Mouse (Mus musculus) ES-E14 (cell line): Measurements from ENCODE around the gene Pelo. TPM values are rescaled to one million over a fixed set of nuclear protein-coding genes. Genes with fewer than 3 reads are reported as not detected.

Experiments
- DNase-seq: peaks from one replicate; pipeline ENCODE4 v3.0.0-alpha.2; 2013; ENCODE audit warnings: low read depth, low spot score
- H3K27ac ChIP-seq: 2 replicates; pipeline ENCODE4 v1.5.1; 2012; ENCODE audit warnings: low read depth, mild to moderate bottlenecking, low read length, moderate library complexity, mixed read lengths; ENCODE audit not compliant: poor library complexity, insufficient read depth, severe bottlenecking
- H3K36me3 ChIP-seq: 2 replicates; pipeline ENCODE4 v1.6.1; 2012; ENCODE audit warnings: mild to moderate bottlenecking, low read length, moderate library complexity, mixed read lengths; ENCODE audit not compliant: control insufficient read depth, poor library complexity, insufficient read depth, severe bottlenecking
- H3K4me1 ChIP-seq, 2 experiments: fragments of 150-350 bp in 1 of 2; sonication (generic) in 1 of 2; 2 replicates each; pipeline ENCODE4 v1.6.1; 2012; ENCODE audit warnings: low read length in 2 of 2, mild to moderate bottlenecking in 1 of 2, mixed read lengths in 1 of 2; ENCODE audit not compliant: control insufficient read depth in 2 of 2, insufficient read depth in 2 of 2, poor library complexity in 1 of 2
- H3K4me3 ChIP-seq, 2 experiments: fragments of 150-350 bp in 1 of 2; sonication (generic) in 1 of 2; 2 replicates each; pipeline ENCODE4 v1.5.1; 2012; ENCODE audit warnings: low read length in 2 of 2, low read depth in 1 of 2, mild to moderate bottlenecking in 1 of 2, mixed read lengths in 1 of 2; ENCODE audit not compliant: insufficient read depth in 1 of 2, poor library complexity in 1 of 2, severe bottlenecking in 1 of 2
- H3K9ac ChIP-seq: 2 replicates; pipeline ENCODE4 v1.6.1; 2012; ENCODE audit warnings: low read depth, mild to moderate bottlenecking, low read length, mixed read lengths; ENCODE audit not compliant: poor library complexity, insufficient read depth, severe bottlenecking
- H3K9me3 ChIP-seq: fragments of 150-350 bp; sonication (generic); 2 replicates; pipeline ENCODE4 v1.6.1; 2012; ENCODE audit warnings: low read depth, mild to moderate bottlenecking, low read length; ENCODE audit not compliant: control insufficient read depth, insufficient read depth
- CHD2 ChIP-seq: IDR thresholded peaks from 2 replicates; pipeline ENCODE4 v1.6.1; 2014; ENCODE audit warnings: mild to moderate bottlenecking, low read depth, low read length, inconsistent platforms
- HCFC1 ChIP-seq: IDR thresholded peaks from 2 replicates; pipeline ENCODE4 v1.6.1; 2012; ENCODE audit warnings: low read length, inconsistent platforms, borderline replicate concordance; ENCODE audit not compliant: insufficient read depth
- MAFK ChIP-seq: IDR thresholded peaks from 2 replicates; pipeline ENCODE4 v1.6.1; 2014; ENCODE audit warnings: mild to moderate bottlenecking, low read depth, low read length, inconsistent platforms; ENCODE audit not compliant: insufficient read depth
- ZC3H11A ChIP-seq: IDR thresholded peaks from 2 replicates; pipeline ENCODE4 v1.6.1; 2012; ENCODE audit warnings: low read depth, mild to moderate bottlenecking, inconsistent platforms, low read length, borderline replicate concordance
- ZNF384 ChIP-seq: IDR thresholded peaks from 2 replicates; pipeline ENCODE4 v1.6.1; 2012; ENCODE audit warnings: low read depth, low read length, inconsistent platforms
- in situ Hi-C, 2 experiments: fragments of 600-800 bp; cut with MboI; formaldehyde crosslinking; loops; one replicate each; pipeline ENCODE4 v1.15.1; 2025; ENCODE audit warnings: low sequenced_read_pairs in 2 of 2, inconsistent platforms in 1 of 2; ENCODE audit not compliant: unreplicated experiment in 2 of 2
- total RNA-seq: library from RNA; depleted of rRNA; stranded (reverse); fragments of 300-350 nt; gene quantifications from 2 replicates; pipeline ENCODE4 v1.2.3, GENCODE M21; 2012

Gene Pelo
- total RNA-seq, 1 experiment = 24.1 TPM

DNA sequence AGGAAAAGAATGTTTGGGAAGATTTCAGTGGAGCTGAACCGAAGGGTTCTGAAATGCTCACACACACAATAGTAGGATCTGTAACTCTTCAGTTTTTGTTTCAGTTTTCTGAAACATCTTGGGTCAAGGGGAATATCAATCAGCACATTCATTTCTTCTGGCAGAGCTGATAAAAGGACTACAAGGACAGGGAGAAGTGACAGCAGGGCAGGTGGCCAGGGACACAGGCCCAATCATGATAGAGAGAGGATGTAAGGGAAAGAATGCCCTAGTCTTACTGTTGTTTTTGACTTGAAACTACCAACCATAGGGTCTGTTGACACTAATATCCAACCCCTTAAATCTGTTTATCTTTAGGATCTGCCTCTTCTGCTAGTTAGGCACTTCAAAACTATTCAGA is 34.5 kb upstream of the Pelo start:
- in situ Hi-C loops = no loop called here
- TF ChIP-seq HCFC1 (no peak), ZC3H11A (no peak), CHD2 (no peak), ZNF384 (no peak), MAFK (no peak)
- Histone ChIP-seq H3K9ac (no peak overlapping the region), H3K4me1 (no peaks in the 10 kb centered on the region), H3K27ac (no peak overlapping the region), H3K4me3 (no peak overlapping the region), H3K9me3 (no peaks in the 10 kb centered on the region), H3K36me3 (no peaks in the 10 kb centered on the region)
- DNase-seq = no peak

DNA sequence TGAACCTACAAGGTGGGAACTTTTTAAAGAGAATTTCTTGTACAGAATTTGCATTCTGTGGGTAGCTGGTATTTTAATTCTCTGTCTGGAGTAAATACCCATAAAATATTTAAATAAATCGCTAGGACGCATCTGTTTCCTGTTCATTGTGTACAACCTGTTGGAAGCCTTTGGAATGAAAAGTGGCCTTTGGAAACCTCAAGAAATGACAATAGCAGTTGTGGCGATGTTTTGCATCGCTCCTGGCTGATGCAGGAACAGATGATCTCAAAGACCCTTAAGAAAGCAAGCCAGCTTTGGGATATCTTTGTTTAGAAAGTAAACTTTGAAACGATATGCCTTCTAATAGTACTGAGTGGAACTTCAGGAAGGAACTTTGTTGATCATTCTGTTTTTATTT is 28.8 kb upstream of the Pelo start:
- H3K4me3 ChIP-seq = no peak overlapping the region
- H3K4me1 ChIP-seq = peaks cover 0 to 7% of the 10 kb centered on the region in 2 experiments; a peak in 2 of 4 replicates
- no peaks in the 10 kb centered on the region for H3K36me3 ChIP-seq
- no peak overlapping the region for H3K27ac ChIP-seq
- in situ Hi-C loops = no loop called here
- no peak overlapping the region for H3K9ac ChIP-seq
- no peaks in the 10 kb centered on the region for H3K9me3 ChIP-seq
- DNase-seq = no peak
- TF ChIP-seq MAFK (no peak), HCFC1 (no peak), ZNF384 (no peak), ZC3H11A (no peak), CHD2 (no peak)

DNA sequence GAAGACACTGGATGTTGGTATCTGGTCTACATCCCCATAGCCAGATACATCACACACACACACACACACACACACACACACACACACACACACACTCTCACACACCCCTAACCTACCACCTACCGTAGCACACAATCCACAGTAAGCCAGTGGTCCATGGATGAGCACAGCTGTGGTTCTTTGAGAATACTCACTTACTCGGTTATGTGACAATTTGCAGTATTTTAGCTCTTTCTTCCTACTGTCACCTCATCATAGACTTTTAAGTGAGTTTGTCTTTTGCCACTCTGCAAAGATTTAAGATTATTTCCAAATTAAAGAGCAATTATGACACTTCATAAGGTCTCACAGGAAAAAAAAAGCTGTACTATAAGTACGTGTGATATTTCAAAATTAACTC is 28.2 kb upstream of the Pelo start:
- no peaks in the 10 kb centered on the region for H3K9me3 ChIP-seq
- H3K9ac ChIP-seq = no peak overlapping the region
- H3K27ac ChIP-seq = no peak overlapping the region
- H3K4me1 ChIP-seq = peaks cover 0 to 7% of the 10 kb centered on the region in 2 experiments; a peak in 2 of 4 replicates
- no peaks in the 10 kb centered on the region for H3K36me3 ChIP-seq
- no peak for DNase-seq
- in situ Hi-C loops = no loop called here
- TF ChIP-seq MAFK (no peak), ZNF384 (no peak), ZC3H11A (no peak), HCFC1 (no peak), CHD2 (no peak)
- no peak overlapping the region for H3K4me3 ChIP-seq

DNA sequence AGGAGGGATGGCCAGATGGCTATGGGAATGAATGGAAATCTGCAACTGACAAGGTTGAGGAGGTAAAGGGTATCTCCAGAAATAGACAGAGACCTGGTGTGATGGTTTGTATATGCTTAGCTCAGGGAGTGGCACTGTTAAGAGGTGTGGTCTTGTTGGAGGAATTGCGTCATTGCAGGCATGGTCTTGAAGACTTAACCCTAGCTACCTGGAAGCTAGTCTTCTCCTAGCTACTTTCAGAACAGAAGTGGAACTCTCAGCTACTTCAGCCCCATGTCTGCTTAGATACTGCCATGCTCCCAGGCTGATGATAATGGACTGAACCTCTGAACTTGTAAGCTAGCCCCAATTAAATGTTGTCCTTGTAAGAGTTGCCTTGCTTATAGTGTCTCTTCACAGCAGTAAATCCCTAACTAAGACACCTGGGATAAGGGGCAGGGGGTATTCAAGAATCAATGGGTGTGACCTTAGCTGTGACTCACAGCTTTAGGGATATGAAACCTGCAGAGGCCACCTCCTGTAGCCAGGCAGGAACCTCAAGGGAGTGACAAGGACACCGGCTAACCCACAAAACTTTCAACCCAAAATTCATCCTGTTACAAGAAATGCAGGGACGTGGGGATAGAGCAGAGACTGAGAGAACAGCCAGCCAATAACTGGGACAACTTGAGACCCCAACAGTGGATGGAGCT is 27.1 kb upstream of the Pelo start:
- no peak for TF ChIP-seq MAFK
- no peak for TF ChIP-seq HCFC1
- no peak for TF ChIP-seq ZNF384
- no peak for TF ChIP-seq CHD2
- TF ChIP-seq ZC3H11A = no peak

More for the DNA sequence above, 27.1 kb upstream of the Pelo start:
- H3K9ac ChIP-seq = no peak overlapping the region
- peaks cover 0 to 7% of the 10 kb centered on the region in 2 experiments; a peak in 2 of 4 replicates for H3K4me1 ChIP-seq
- in situ Hi-C loops = no loop called here
- H3K36me3 ChIP-seq = no peaks in the 10 kb centered on the region
- H3K4me3 ChIP-seq = no peak overlapping the region
- DNase-seq = no peak
- H3K9me3 ChIP-seq = no peaks in the 10 kb centered on the region
- H3K27ac ChIP-seq = no peak overlapping the region
